7 mouse cellular contexts compared by ENCODE assay signal in genomic region chr14:103694295-103694694, GRCm38 (mm10). TPM values are rescaled to one million over a fixed set of nuclear protein-coding genes. Genes with fewer than 3 reads are reported as not detected.
DNase-seq lines count a peak whose midpoint lies in the region; ATAC-seq and TF ChIP-seq lines count a peak whose summit lies in the region.

No protein-coding gene starts in this region.

- H3K27me3 ChIP-seq in liver, postnatal 0 days (ENCODE audit: insufficient read depth, low read length), result no peaks in the 10 kb centered on the region
- H3K27me3 ChIP-seq in neural tube, embryonic 14.5 days (ENCODE audit: control insufficient read depth, insufficient read depth, low read length), result no peaks in the 10 kb centered on the region

- H3K27ac ChIP-seq in liver, postnatal 0 days (ENCODE audit: low read depth), result no peak overlapping the region
- H3K27ac ChIP-seq in neural tube, embryonic 14.5 days (ENCODE audit: low read depth, low read length), result no peak overlapping the region

- TF ChIP-seq CTCF in liver, postnatal 0 days (IDR thresholded peaks at IDR 0.05; ENCODE audit: low read depth), result peak; percentile 86

- no peaks in the 10 kb centered on the region for H3K9me3 ChIP-seq in liver, postnatal 0 days (ENCODE audit: low read length)
- no peaks in the 10 kb centered on the region for H3K9me3 ChIP-seq in neural tube, embryonic 14.5 days (ENCODE audit: control insufficient read depth, low read length)

- peak; percentile 58 for DNase-seq in right cerebral cortex, adult 18-20 months
- no peak for DNase-seq in right cerebral cortex, postnatal 36 days (ENCODE audit: low spot score in 2 of 2)
- DNase-seq in ZHBTc4 (ENCODE audit: low read depth, low spot score), result peak; percentile 85
- peak; percentile 73 to 83 for DNase-seq in cerebellum, postnatal 10 days
- peak; percentile 62 for DNase-seq in heart, postnatal 4 days
- peak; percentile 49 for DNase-seq in liver, postnatal 0 days

- TF ChIP-seq EP300 in liver, postnatal 0 days (IDR thresholded peaks at IDR 0.05; ENCODE audit: low read depth), result no peak

- no peaks in the 10 kb centered on the region for H3K36me3 ChIP-seq in liver, postnatal 0 days (replicated peaks; ENCODE audit: insufficient read depth, low read length)
- H3K36me3 ChIP-seq in neural tube, embryonic 14.5 days (ENCODE audit: control insufficient read depth, insufficient read depth, low read length), result peaks cover 16% of the 10 kb centered on the region; the same call in 1 of the 2 replicates

- H3K4me1 ChIP-seq in liver, postnatal 0 days (ENCODE audit: insufficient read depth), result no peaks in the 10 kb centered on the region
- H3K4me1 ChIP-seq in neural tube, embryonic 14.5 days (ENCODE audit: control insufficient read depth, insufficient read depth, low read length), result no peaks in the 10 kb centered on the region

- no peak overlapping the region for H3K4me2 ChIP-seq in liver, postnatal 0 days (ENCODE audit: low read depth, low read length)
- no peak overlapping the region for H3K4me2 ChIP-seq in neural tube, embryonic 14.5 days (ENCODE audit: low read depth, low read length)

- no peak overlapping the region for H3K9ac ChIP-seq in liver, postnatal 0 days (replicated peaks)
- H3K9ac ChIP-seq in neural tube, embryonic 14.5 days (replicated peaks; ENCODE audit: low read depth, low read length), result no peak overlapping the region

- no peak overlapping the region for H3K4me3 ChIP-seq in liver, postnatal 0 days (ENCODE audit: low read depth, low read length)
- no peak overlapping the region for H3K4me3 ChIP-seq in neural tube, embryonic 14.5 days (ENCODE audit: low read depth, low read length)

- 36% methylated on average over 1 of the region's 1 CpGs for WGBS in liver, postnatal 0 days (ENCODE audit: insufficient replicate concordance)
- 46% methylated on average over 1 of the region's 1 CpGs for WGBS in neural tube, embryonic 14.5 days

- ATAC-seq in liver, postnatal 0 days, result no peak
- ATAC-seq in neural tube, embryonic 14.5 days (ENCODE audit: low read depth), result peak; percentile 67

RNA-seq across cellular contexts. Expression of gene Slain1, which starts 44.3 kb away (rescaled TPM):
- under 1 TPM; 0.31 to 0.45 TPM for total RNA-seq in heart, postnatal 4 days (2021)
- 0.28 and 0.46 TPM in 2 replicates for polyA plus RNA-seq in liver, postnatal 0 days (2015; fragmentation: Nextera tagmentation; extraction: Ambion mirVana)
- 23.7 and 25.9 TPM in 2 replicates for polyA plus RNA-seq in neural tube, embryonic 14.5 days (2014; fragmentation: Nextera tagmentation; extraction: Ambion mirVana)

Comparison
In these comparisons a context has a peak if more than half of its experiments do, and no peak if none do; other contexts are left out.
1. DNase-seq: peak in right cerebral cortex, adult 18-20 months (single experiment), ZHBTc4 (single experiment), cerebellum, postnatal 10 days (2 of 2), heart, postnatal 4 days (single experiment) and liver, postnatal 0 days (single experiment); none in right cerebral cortex, postnatal 36 days (0 of 2).
2. RNA of gene Slain1, which starts 44.3 kb away (polyA plus RNA-seq): 23.7 to 25.9 TPM in neural tube, embryonic 14.5 days; 0.28 to 0.46 TPM in liver, postnatal 0 days; every median in the first group is over 10 times any median in the second.